Mouse (Mus musculus) liver, postnatal 0 days (tissue): ENCODE measurements at regions not wholly inside any gene's neighbourhood (a gene's known extent, or its start where the extent isn't known, plus 50 kb on each side); places are given as distances from the start of the nearest gene placed in this dataset.
"Not testable (repeated sequence)": the region's sequence is repeated elsewhere in the genome, so short reads cannot be mapped to it uniquely, and the experiment has no call there.

Experiments used
- CTCF ChIP-seq: sonication (generic); IDR thresholded peaks from 2 replicates; pipeline ENCODE4 v1.5.1; 2016; ENCODE audit warnings: antibody characterized with exemption, low read depth
- EP300 ChIP-seq: IDR thresholded peaks from 2 replicates; pipeline ENCODE4 v1.6.1; 2016; ENCODE audit warnings: antibody characterized with exemption, low read depth, mild to moderate bottlenecking

GRCm38 (mm10) chr17:83968124-83968523, 120.4 kb upstream of the Haao start:
- TF ChIP-seq CTCF, EP300: not testable (repeated sequence)
